Mouse (Mus musculus) megakaryocyte, embryonic 14.5 days (primary cell): ENCODE data around the gene Dennd2a. TPM values are rescaled to one million over a fixed set of nuclear protein-coding genes. Genes with fewer than 3 reads are reported as not detected.
"Not testable (repeated sequence)": the region's sequence is repeated elsewhere in the genome, so short reads cannot be mapped to it uniquely, and the experiment has no call there.

ENCODE experiments used
- H3K27me3 ChIP-seq: replicated peaks from 2 replicates; pipeline ENCODE3; 2012; ENCODE audit warnings: inconsistent platforms
- H3K36me3 ChIP-seq: replicated peaks from 2 replicates; pipeline ENCODE3; 2012; ENCODE audit warnings: low read length, inconsistent platforms, mixed read lengths
- H3K4me1 ChIP-seq: 2 replicates; pipeline ENCODE4 v1.6.1; 2012; ENCODE audit warnings: inconsistent platforms
- H3K4me3 ChIP-seq: replicated peaks from 2 replicates; pipeline ENCODE3; 2012; ENCODE audit warnings: moderate library complexity, mild to moderate bottlenecking, inconsistent platforms
- H3K9me3 ChIP-seq: 2 replicates; pipeline ENCODE4 v1.6.1; 2012; ENCODE audit warnings: inconsistent platforms
- FLI1 ChIP-seq: IDR thresholded peaks from 2 replicates; pipeline ENCODE4 v1.6.1; 2012; ENCODE audit warnings: low read length, inconsistent platforms, mixed read lengths
- GATA1 ChIP-seq: IDR thresholded peaks from 3 replicates; pipeline ENCODE4 v1.6.1; 2012; ENCODE audit warnings: mixed read lengths, low read length, inconsistent platforms, borderline replicate concordance
- polyA plus RNA-seq: library from polyadenylated mRNA; stranded (reverse); fragments of >175 nt; gene quantifications from 2 replicates; pipeline ENCODE4 v1.2.3, GENCODE M21; 2012; ENCODE audit warnings: low replicate concordance; ENCODE audit not compliant: insufficient read depth

Dennd2a gene
- polyA plus RNA-seq, 1 experiment: 0.74 TPM

DNA sequence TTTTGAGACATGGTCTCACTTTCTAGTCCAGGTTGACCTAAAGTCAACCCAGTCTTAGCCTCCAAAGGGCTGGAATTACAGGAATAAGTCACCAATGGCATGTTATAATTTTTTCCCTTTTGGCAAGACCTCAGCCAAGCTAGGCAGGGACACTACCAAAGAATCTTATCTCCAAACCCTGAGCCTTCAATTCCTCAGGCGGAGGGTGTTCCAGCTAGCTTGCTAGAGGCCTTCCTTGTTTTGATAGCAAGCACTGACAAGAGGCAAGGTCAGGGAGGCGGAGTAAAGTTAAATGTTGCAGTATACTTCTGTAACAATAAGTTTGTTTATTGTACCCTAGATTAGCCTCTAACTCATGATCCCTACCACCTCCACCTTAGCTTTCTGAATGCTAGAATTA, 132.5 kb downstream of the Dennd2a start:
- no peaks in the 10 kb centered on the region for H3K36me3 ChIP-seq
- no peaks in the 10 kb centered on the region for H3K9me3 ChIP-seq
- no peak for TF ChIP-seq GATA1
- no peaks in the 10 kb centered on the region for H3K27me3 ChIP-seq
- peaks cover 78% of the 10 kb centered on the region for H3K4me1 ChIP-seq
- no peak overlapping the region for H3K4me3 ChIP-seq

GRCm38 (mm10) chr6:39423686-39424085, 134.0 kb downstream of the Dennd2a start:
- Histone ChIP-seq H3K36me3 (no peaks in the 10 kb centered on the region), H3K4me1 (peaks cover 63% of the 10 kb centered on the region), H3K4me3 (no peak overlapping the region), H3K9me3 (no peaks in the 10 kb centered on the region), H3K27me3 (no peaks in the 10 kb centered on the region)
- TF ChIP-seq GATA1 (no peak), FLI1 (no peak)

GRCm38 (mm10) chr6:39423130-39423551, 134.5 kb downstream of the Dennd2a start:
- Histone ChIP-seq H3K4me1 (peaks cover 58% of the 10 kb centered on the region), H3K27me3 (no peaks in the 10 kb centered on the region), H3K4me3 (no peak overlapping the region), H3K9me3 (no peaks in the 10 kb centered on the region), H3K36me3 (no peaks in the 10 kb centered on the region)
- TF ChIP-seq FLI1: no peak
- TF ChIP-seq GATA1: no peak

- Histone ChIP-seq H3K9me3 (no peaks in the 10 kb centered on the region), H3K4me1 (peaks cover 58% of the 10 kb centered on the region), H3K27me3 (no peaks in the 10 kb centered on the region), H3K36me3 (peaks cover 19% of the 10 kb centered on the region), H3K4me3 (peak overlapping the region; percentile 99)
- TF ChIP-seq FLI1 (no peak), GATA1 (no peak)
Observed at GRCm38 (mm10) chr6:39420867-39421266, 136.8 kb downstream of the Dennd2a start.

DNA sequence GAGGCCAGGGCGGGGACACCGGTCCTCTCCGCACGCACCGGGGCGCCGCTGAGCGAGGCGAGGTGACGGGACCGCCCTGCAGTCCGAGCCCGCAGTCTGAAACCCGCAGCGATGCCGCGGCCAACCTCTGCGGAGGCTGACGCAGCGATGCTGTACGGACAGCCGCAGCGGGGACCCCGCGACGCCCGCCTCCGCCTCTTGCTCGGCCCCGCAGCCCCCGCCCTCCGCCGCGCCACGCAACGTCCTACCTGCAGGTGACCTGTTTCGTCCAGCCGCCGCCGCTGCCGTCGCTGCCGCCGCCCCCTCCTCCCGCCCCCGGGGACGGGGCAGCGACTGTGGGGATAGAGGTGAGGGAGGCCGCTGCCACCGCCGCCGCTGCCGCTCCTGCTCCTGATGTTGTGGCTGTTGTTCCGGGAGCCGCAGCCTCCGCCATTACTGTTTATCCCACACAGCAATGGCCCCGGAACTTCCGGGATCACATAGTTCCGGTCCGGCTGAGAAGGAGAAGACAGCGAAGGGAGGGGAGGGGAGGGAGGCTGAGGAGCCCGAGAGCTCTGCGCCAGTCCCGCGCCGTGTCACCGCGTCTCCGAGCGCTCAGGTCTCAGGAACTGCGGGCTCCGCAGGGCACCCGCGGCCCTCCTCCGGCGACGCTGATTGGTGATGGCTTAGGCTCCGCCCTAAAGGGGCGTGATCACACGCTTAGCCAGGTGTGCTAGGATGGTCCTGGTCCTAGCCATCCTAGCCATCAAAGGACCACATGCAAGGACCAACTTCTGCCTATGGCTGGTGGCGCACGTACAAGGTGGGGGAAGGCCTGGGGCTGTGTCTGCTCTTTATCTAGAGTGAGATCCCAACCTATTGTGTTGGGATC, 137.6 kb downstream of the Dennd2a start, which contains the start of gene Mkrn1:
Gene Mkrn1 (minus strand): TSS at position 612 of the 871 bp plus-strand sequence.
- Histone ChIP-seq H3K4me1 (peaks cover 53% of the 10 kb centered on the region), H3K27me3 (no peaks in the 10 kb centered on the region), H3K36me3 (peaks cover 21% of the 10 kb centered on the region), H3K9me3 (no peaks in the 10 kb centered on the region), H3K4me3 (peak within 1 kb of the TSS; percentile 99)
- TF ChIP-seq FLI1 (no peak), GATA1 (no peak)

DNA sequence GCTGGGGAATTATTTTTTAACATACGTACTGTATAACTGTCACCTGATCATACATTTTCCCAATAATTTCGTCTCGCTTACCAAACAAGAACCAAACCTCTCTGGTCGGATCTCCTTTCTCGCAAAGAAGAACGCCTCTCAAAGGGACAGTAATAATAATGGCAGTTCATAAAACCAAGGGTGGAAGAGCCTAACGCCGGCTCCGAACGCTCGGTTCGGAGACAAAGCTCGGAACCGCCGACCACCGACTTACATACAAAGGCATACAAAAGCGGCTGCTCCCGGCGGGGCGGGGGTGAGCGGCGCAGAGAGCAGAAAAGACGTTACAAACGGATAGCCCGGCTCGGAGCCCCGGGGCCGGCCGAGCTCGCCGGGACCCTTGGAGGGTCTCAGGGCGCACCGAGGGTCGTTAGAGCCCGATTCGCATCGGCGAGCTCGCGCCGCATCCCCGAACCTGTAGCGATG, 138.2 kb downstream of the Dennd2a start:
- Histone ChIP-seq H3K4me1 (peaks cover 59% of the 10 kb centered on the region), H3K27me3 (no peaks in the 10 kb centered on the region), H3K9me3 (no peaks in the 10 kb centered on the region), H3K4me3 (peak overlapping the region; percentile 99), H3K36me3 (peaks cover 27% of the 10 kb centered on the region)
- TF ChIP-seq GATA1 (no peak), FLI1 (no peak)

GRCm38 (mm10) chr6:39416654-39417053, 141.0 kb downstream of the Dennd2a start:
- Histone ChIP-seq H3K36me3 (peaks cover 46% of the 10 kb centered on the region), H3K4me3 (peak overlapping the region; percentile 74), H3K4me1 (peaks cover 44% of the 10 kb centered on the region)
- not testable (repeated sequence) for H3K9me3 ChIP-seq, H3K27me3 ChIP-seq

DNA sequence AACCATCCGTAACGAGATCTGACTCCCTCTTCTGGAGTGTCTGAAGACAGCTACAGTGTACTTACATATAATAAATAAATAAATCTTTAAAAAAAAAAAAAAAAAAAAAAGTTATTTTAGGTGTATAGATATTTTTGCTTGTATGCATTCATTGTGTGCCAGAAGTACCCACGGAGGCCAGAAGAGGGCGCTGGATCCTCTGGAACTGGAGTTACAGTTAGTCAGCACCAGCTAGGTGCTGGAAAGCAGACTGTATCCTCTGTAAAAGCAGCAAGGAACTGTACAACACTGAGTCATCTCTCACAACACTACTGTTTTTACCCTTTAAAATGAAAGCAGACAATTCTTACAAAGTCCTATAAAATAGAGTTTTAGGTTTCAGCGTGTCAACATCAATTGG, 141.9 kb downstream of the Dennd2a start:
- TF ChIP-seq GATA1: no peak
- TF ChIP-seq FLI1: no peak
- Histone ChIP-seq H3K4me3 (peak overlapping the region; percentile 85), H3K27me3 (no peaks in the 10 kb centered on the region), H3K36me3 (peaks cover 53% of the 10 kb centered on the region), H3K4me1 (peaks cover 43% of the 10 kb centered on the region), H3K9me3 (no peaks in the 10 kb centered on the region)

- TF ChIP-seq FLI1: no peak
- TF ChIP-seq GATA1: no peak
- Histone ChIP-seq H3K36me3 (peaks cover 69% of the 10 kb centered on the region), H3K27me3 (no peaks in the 10 kb centered on the region), H3K4me1 (peaks cover 51% of the 10 kb centered on the region), H3K4me3 (peak overlapping the region; percentile 82), H3K9me3 (no peaks in the 10 kb centered on the region)
Observed at GRCm38 (mm10) chr6:39414106-39414505, 143.6 kb downstream of the Dennd2a start.

Other genes starting within 250 kb of the Dennd2a start
- gene Slc37a3, start 180.2 kb downstream of the Dennd2a start, polyA plus RNA-seq: 0.59 TPM in 1 of 2 replicates, not detected in the other
- not detected in 2 replicates for gene Rab19, start 176.7 kb downstream of the Dennd2a start, polyA plus RNA-seq
- 107 and 108 TPM in 2 replicates for gene Mkrn1, start 137.4 kb downstream of the Dennd2a start, polyA plus RNA-seq
- gene Adck2, start 16.0 kb upstream of the Dennd2a start, polyA plus RNA-seq: 5.2 and 7.5 TPM in 2 replicates
- not detected in 2 replicates for gene Gm42420, start 27.9 kb upstream of the Dennd2a start, polyA plus RNA-seq
- gene Ndufb2, start 34.7 kb upstream of the Dennd2a start, polyA plus RNA-seq: 143 and 223 TPM in 2 replicates
- gene Braf, start 167.6 kb upstream of the Dennd2a start, polyA plus RNA-seq: 0.54 and 0.84 TPM in 2 replicates